Mouse (Mus musculus) embryonic fibroblast, embryonic 13.5 days (primary cell): Measurements from ENCODE around the gene Grin3a.

Source experiments
- CTCF ChIP-seq: IDR thresholded peaks from 2 replicates; pipeline ENCODE4 v1.5.1; 2011; ENCODE audit warnings: mild to moderate bottlenecking, control low read depth, low read length, moderate library complexity, borderline replicate concordance; ENCODE audit not compliant: insufficient read depth
- POLR2A ChIP-seq: IDR thresholded peaks from 2 replicates; pipeline ENCODE4 v1.6.1; 2011; ENCODE audit warnings: low read depth, mild to moderate bottlenecking, control low read depth, low read length, moderate library complexity

DNA sequence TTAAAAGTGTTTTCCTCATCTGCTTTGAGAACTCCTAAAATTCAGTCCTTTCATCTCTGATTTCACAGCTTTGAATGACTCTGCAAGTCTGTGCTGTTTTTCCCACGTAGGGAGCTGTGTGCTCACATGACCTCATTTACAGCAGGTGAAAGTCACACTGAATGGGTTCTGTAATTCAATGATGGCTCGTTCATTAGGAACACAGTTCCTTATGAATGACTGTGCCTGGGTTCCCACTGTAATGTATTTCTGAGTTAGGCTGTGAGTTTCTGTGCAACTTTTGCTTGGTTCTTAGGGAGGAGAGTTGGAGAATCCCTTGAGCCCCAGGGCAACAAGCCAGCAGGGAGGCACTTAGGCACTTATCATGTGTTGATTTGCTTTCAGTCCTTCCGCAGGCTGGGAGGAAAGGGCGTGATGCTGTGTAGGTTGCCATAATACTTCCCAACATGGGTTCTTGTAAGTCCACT, 46.3 kb upstream of the Grin3a start:
- TF ChIP-seq POLR2A = no peak
- TF ChIP-seq CTCF = no peak
